Mouse (Mus musculus): Measurements from ENCODE around the gene 9530053A07Rik. TPM values are rescaled to one million over a fixed set of nuclear protein-coding genes. Genes with fewer than 3 reads are reported as not detected.
A peak's percentile ranks its signal among the peaks of the same experiment; 100 is the strongest.

9530053A07Rik gene
- polyA plus RNA-seq, 1 experiment from 2014 or later = 0.13 TPM

DNA sequence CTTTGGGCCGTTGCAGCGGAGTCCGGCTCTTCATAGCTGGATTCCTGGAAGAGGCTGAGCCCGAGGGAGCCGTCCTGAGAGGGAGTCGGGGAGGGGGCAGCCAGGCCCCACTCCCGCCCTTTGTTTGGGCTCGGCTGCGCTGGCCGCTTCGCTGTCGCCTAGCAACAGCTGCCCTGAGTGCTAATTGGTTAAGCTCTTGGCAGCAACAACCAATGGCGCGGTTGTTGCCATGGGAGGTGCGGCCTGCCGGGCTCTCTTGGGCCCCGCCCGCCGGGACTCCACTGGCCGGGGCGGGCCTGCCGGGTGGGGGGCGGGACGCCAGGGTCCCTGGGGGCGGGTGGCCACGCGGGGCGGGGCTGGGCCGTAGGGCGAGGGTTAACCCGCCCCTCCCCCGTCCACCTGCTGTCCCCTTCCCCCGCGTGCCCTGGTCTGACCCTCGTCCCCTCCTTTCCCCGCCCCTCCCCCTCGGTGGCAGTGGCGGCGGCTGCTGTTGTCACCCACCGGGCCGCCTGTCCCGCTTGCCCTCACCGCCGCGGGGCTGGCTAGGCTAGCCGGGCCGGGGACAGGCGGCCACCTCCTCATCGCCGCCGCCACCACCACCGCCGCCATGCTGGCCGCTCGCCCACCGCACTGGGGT lies 50.6 kb downstream of the 9530053A07Rik start:
- ATAC-seq (ENCODE audit: low FRiP score, low read depth) = peak; percentile 93
- peak overlapping the region; percentile 64 for H3K4me2 ChIP-seq
- under 1% methylated on average over 36 of the region's 56 CpGs for WGBS

DNA sequence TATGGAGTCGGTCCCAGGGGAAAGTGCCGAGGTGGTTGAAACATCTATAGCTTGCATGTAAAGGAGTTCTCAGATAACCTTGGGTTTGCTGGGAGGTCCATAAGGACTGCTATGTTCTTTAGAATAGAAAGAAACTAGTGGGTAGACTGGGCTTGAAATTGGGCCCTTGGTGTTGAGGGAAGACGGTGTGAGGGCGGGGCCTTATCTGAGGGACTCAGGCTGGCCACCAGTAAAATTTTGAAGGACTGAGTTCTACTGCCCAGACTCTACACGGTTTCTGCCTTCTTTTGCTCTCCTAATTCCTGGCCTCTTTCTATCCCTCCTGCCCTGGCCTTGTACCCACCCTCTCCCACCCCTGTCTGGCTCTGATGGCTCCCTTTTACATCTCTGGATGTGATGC lies 51.6 kb downstream of the 9530053A07Rik start:
- 73% methylated on average over 5 of the region's 5 CpGs for WGBS
- peaks cover 65% of the 10 kb centered on the region for H3K36me3 ChIP-seq

More for the DNA sequence above, 50.6 kb downstream of the 9530053A07Rik start:
- H3K9ac ChIP-seq = peak overlapping the region; percentile 95
- no peaks in the 10 kb centered on the region for H3K9me3 ChIP-seq
- H3K27ac ChIP-seq (replicated peaks) = peak overlapping the region; percentile 98
- H3K27me3 ChIP-seq = no peaks in the 10 kb centered on the region
- H3K4me3 ChIP-seq = peak overlapping the region; percentile 100
- peaks cover 60% of the 10 kb centered on the region for H3K36me3 ChIP-seq
- H3K4me1 ChIP-seq (replicated peaks) = peaks cover 13% of the 10 kb centered on the region

DNA sequence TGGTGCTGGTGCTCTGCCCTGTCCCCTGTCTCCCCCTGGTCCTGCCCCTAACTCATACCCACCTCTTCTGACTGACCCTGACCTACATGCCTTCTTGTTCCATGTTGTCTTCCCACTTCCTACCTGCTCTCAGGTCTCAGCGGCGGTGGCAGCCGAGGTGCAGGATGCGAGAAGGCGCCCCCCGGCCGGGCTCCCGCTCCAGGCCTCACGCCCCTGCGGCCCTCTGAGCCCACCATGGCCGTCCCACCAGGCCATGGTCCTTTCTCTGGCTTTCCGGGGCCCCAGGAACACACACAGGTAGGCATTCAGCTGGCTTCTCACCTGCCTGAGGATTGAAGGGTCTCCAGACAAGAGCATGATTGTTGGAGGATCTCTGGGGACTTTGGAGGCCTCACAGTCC lies 52.1 kb downstream of the 9530053A07Rik start:
- Histone ChIP-seq H3K9me3 (no peaks in the 10 kb centered on the region), H3K4me3 (no peak overlapping the region), H3K27ac (replicated peaks) (no peak overlapping the region), H3K4me2 (peak overlapping the region; percentile 64), H3K27me3 (no peaks in the 10 kb centered on the region), H3K36me3 (peaks cover 68% of the 10 kb centered on the region), H3K4me1 (replicated peaks) (peaks cover 13% of the 10 kb centered on the region), H3K9ac (no peak overlapping the region)
- ATAC-seq (ENCODE audit: low FRiP score, low read depth) = no peak
- WGBS = 96% methylated on average over 12 of the region's 12 CpGs

More for the DNA sequence above, 51.6 kb downstream of the 9530053A07Rik start:
- Histone ChIP-seq H3K9ac (peak overlapping the region; percentile 95), H3K4me1 (replicated peaks) (peaks cover 13% of the 10 kb centered on the region), H3K9me3 (no peaks in the 10 kb centered on the region), H3K4me2 (peak overlapping the region; percentile 64), H3K27me3 (no peaks in the 10 kb centered on the region), H3K27ac (replicated peaks) (peak overlapping the region; percentile 98), H3K4me3 (peak overlapping the region; percentile 100)
- no peak for ATAC-seq (ENCODE audit: low FRiP score, low read depth)

DNA sequence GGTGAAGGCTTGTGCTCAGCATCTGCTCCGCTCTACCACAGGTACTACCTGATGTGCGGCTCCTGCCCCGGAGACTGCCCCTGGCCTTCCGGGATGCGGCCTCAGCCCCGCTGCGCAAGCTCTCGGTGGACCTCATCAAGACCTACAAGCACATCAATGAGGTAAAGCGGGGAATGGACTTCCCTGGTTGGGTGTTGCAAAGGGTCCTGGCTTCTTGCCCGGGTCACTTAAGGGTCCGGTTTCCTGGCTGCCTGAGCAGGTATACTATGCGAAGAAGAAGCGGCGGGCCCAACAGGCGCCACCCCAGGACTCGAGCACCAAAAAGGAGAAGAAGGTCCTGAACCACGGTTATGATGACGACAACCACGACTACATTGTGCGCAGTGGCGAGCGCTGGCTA lies 53.1 kb downstream of the 9530053A07Rik start:
- Histone ChIP-seq H3K9me3 (no peaks in the 10 kb centered on the region), H3K27me3 (no peaks in the 10 kb centered on the region), H3K4me1 (replicated peaks) (peaks cover 13% of the 10 kb centered on the region), H3K27ac (replicated peaks) (no peak overlapping the region), H3K4me3 (no peak overlapping the region), H3K36me3 (peaks cover 72% of the 10 kb centered on the region), H3K4me2 (no peak overlapping the region), H3K9ac (no peak overlapping the region)
- WGBS = 96% methylated on average over 22 of the region's 22 CpGs
- ATAC-seq (ENCODE audit: low FRiP score, low read depth) = no peak

DNA sequence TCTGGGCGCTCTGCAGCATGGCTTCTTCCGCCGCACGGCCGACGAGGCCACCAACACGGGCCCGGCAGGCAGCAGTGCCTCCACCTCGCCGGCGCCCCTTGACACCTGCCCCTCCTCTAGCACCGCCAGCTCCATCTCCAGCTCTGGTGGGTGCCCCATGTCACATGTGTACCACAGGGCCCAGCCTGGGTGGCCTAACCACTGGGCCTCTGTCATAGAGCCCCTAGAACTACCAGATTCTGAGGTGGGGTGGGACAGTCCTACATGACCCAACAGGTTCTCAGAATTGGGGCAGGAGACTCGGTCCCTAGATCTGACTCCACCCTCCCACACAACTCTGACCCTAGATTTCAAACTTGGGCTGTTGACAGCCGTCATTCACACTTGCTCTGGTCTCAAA lies 56.6 kb downstream of the 9530053A07Rik start:
- WGBS = 91% methylated on average over 14 of the region's 14 CpGs
- H3K36me3 ChIP-seq = peaks cover 90% of the 10 kb centered on the region
- no peak overlapping the region for H3K27ac ChIP-seq (replicated peaks)
- H3K27me3 ChIP-seq = no peaks in the 10 kb centered on the region
- no peak for ATAC-seq (ENCODE audit: low FRiP score, low read depth)
- H3K9me3 ChIP-seq = no peaks in the 10 kb centered on the region
- H3K4me1 ChIP-seq (replicated peaks) = peaks cover 7% of the 10 kb centered on the region
- no peak overlapping the region for H3K9ac ChIP-seq
- H3K4me3 ChIP-seq = no peak overlapping the region
- no peak overlapping the region for H3K4me2 ChIP-seq

DNA sequence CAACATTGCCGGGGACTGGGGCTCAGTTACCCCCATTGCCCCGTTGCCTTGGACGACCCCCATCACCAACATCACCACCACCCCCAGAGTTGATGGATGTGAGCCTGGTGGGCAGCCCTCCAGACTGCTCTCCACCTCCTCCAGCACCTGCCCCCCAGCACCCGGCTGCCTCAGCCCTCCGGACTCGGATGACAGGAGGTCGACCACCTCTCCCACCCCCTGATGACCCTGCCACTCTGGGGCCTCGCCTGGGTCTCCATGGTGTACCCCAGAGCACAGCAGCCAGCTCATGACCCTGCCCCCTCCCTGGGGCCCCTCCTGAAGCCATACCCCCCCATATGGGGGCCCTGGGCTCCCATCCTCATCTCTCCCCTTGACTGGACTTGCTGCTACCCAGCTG lies 57.4 kb downstream of the 9530053A07Rik start:
- ATAC-seq (ENCODE audit: low FRiP score, low read depth) = no peak
- H3K36me3 ChIP-seq = peaks cover 91% of the 10 kb centered on the region
- no peak overlapping the region for H3K27ac ChIP-seq (replicated peaks)
- 0 out of 2 replicates have a peak, but pooled peaks cover under 1% of the 10 kb centered on the region for H3K4me1 ChIP-seq (replicated peaks)
- H3K4me2 ChIP-seq = no peak overlapping the region
- WGBS = 96% methylated on average over 8 of the region's 8 CpGs
- no peak overlapping the region for H3K4me3 ChIP-seq
- H3K9ac ChIP-seq = no peak overlapping the region
- no peaks in the 10 kb centered on the region for H3K9me3 ChIP-seq
- H3K27me3 ChIP-seq = no peaks in the 10 kb centered on the region

DNA sequence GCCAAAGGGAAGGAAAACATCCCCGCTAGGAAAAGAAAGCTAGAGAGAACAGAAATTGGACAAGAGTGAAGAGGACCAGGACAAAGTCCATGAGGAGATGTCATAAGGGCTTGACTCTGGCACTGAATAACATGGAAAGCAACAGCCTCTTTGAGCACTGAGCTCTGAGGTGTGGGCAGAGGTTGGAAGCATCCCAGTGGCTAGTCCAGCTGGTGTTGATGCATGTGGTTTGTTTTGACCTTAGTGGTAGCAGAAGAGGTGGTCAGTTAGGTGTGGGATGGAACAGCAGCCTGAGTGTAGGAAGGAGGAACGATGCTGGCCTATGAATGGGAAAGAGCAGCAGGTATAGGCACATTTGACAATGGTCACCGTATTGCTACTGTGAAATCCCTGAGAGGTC lies 62.2 kb downstream of the 9530053A07Rik start:
- H3K4me1 ChIP-seq (replicated peaks) = no peaks in the 10 kb centered on the region
- H3K36me3 ChIP-seq = peaks cover 70% of the 10 kb centered on the region
- no peak overlapping the region for H3K27ac ChIP-seq (replicated peaks)
- WGBS = 88% methylated on average over 3 of the region's 3 CpGs
- H3K4me3 ChIP-seq = no peak overlapping the region
- no peak for ATAC-seq (ENCODE audit: low FRiP score, low read depth)
- no peak overlapping the region for H3K4me2 ChIP-seq
- H3K9ac ChIP-seq = no peak overlapping the region
- no peaks in the 10 kb centered on the region for H3K9me3 ChIP-seq
- no peaks in the 10 kb centered on the region for H3K27me3 ChIP-seq

DNA sequence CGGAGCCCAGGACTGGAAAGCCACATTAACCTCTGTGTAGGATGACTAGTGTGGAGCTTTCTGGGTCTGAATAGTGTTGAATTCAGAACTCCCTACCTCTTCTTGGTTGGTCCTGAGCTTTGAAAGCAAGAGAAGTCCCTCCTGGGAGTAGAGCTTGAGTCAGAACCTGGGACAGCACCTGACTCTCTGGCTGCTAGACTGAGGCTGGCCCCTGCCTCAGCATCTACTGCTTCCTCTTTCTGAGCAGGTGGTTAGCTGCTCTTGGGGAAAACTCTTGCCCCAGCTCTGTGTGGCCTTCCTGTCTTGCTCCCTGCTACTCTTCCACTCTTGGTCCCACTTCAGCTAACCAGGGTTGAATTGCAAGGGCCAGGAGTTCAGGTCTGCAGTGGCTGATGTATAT lies 62.6 kb downstream of the 9530053A07Rik start:
- H3K4me3 ChIP-seq = no peak overlapping the region
- H3K27me3 ChIP-seq = no peaks in the 10 kb centered on the region
- no peaks in the 10 kb centered on the region for H3K4me1 ChIP-seq (replicated peaks)
- 95% methylated on average over 1 of the region's 1 CpGs for WGBS
- no peak overlapping the region for H3K9ac ChIP-seq
- H3K36me3 ChIP-seq = peaks cover 66% of the 10 kb centered on the region
- H3K4me2 ChIP-seq = no peak overlapping the region
- H3K27ac ChIP-seq (replicated peaks) = no peak overlapping the region
- ATAC-seq (ENCODE audit: low FRiP score, low read depth) = no peak
- no peaks in the 10 kb centered on the region for H3K9me3 ChIP-seq

DNA sequence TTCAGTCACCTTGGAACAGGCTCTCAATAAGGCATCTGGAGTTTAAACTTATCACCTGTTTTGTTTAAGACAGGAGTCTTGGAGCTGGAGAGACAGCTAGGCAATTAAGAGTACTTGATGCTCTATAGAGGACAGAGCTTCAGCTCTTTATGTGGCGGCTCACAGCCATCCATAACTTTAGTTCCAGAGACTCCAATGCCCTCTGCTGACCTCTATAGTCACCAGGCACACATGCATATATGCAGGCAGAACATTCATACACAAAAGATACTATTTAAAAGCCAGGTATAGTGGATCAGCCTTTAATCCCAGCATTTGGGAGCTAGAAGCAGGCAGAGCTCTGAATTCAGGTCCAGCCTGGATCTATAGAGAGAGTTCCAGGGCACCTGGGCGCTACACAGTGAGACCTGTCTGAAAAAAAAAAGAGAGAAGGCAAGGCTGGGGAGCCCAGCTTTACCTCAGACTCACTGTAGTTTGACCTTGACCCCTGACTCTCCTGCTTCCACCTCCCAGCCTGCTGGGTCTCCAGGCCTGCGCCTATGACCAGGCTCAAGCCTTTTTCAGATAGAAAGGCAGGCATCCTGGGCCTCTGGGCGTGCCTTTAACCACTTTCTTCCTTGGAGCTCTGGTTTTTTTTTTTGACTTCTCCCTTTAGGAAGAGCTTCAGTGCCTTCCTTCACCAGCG lies 66.3 kb downstream of the 9530053A07Rik start:
- ATAC-seq (ENCODE audit: low FRiP score, low read depth) = no peak
- Histone ChIP-seq H3K4me2 (no peak overlapping the region), H3K4me1 (replicated peaks) (no peaks in the 10 kb centered on the region), H3K9ac (no peak overlapping the region), H3K27ac (replicated peaks) (no peak overlapping the region), H3K27me3 (no peaks in the 10 kb centered on the region), H3K9me3 (no peaks in the 10 kb centered on the region), H3K4me3 (no peak overlapping the region), H3K36me3 (peaks cover 38% of the 10 kb centered on the region)
- WGBS = 87% methylated on average over 5 of the region's 5 CpGs

DNA sequence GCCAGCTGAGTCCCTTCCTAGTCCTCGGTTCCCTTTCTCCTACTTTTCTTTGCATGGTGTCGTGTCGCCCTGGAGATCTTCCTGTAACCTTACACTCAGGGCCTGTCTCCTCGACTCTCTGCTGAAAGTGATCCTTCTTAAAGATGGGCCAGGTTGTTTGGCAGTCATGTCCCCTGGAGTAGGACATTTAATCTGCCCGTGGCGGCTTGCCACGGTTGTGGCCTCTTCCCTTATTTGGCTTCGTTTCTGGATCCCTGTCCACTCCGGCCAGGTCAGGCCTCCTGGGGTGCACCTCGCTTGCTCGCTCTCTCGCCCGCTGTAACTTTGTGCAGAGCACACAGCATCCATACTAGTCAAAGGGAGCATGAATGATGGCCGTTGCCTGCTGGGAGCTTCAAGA lies 67.3 kb downstream of the 9530053A07Rik start:
- Histone ChIP-seq H3K36me3 (peaks cover 31% of the 10 kb centered on the region), H3K4me3 (no peak overlapping the region), H3K9me3 (no peaks in the 10 kb centered on the region), H3K27me3 (no peaks in the 10 kb centered on the region), H3K27ac (replicated peaks) (no peak overlapping the region), H3K4me2 (no peak overlapping the region), H3K9ac (no peak overlapping the region), H3K4me1 (replicated peaks) (no peaks in the 10 kb centered on the region)
- 56% methylated on average over 14 of the region's 14 CpGs for WGBS
- ATAC-seq (ENCODE audit: low FRiP score, low read depth) = no peak

DNA sequence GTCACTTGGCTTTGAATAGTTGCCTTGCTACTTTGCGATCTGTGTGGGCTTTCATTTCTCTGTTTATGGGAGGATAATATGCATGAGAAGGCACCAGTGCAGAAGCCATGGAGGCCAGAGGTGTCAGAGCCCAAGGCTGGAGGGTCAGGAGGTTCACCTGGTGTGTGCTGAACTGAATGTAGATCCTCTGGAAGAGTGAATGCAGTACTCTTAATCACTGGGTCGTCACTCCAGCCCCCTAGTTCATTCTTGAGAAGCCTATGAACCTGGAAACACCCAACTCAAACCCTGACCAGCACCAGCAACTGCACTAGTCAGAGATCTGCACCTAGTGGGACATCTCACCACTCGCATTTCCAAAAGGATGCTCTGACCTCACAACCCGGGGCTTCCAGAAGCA lies 69.8 kb downstream of the 9530053A07Rik start:
- no peak overlapping the region for H3K9ac ChIP-seq
- no peak overlapping the region for H3K4me2 ChIP-seq
- no peaks in the 10 kb centered on the region for H3K27me3 ChIP-seq
- 72% methylated on average over 4 of the region's 4 CpGs for WGBS
- no peak overlapping the region for H3K27ac ChIP-seq (replicated peaks)
- H3K36me3 ChIP-seq = peaks cover 12% of the 10 kb centered on the region
- no peak for ATAC-seq (ENCODE audit: low FRiP score, low read depth)
- H3K4me1 ChIP-seq (replicated peaks) = no peaks in the 10 kb centered on the region
- no peaks in the 10 kb centered on the region for H3K9me3 ChIP-seq
- no peak overlapping the region for H3K4me3 ChIP-seq

DNA sequence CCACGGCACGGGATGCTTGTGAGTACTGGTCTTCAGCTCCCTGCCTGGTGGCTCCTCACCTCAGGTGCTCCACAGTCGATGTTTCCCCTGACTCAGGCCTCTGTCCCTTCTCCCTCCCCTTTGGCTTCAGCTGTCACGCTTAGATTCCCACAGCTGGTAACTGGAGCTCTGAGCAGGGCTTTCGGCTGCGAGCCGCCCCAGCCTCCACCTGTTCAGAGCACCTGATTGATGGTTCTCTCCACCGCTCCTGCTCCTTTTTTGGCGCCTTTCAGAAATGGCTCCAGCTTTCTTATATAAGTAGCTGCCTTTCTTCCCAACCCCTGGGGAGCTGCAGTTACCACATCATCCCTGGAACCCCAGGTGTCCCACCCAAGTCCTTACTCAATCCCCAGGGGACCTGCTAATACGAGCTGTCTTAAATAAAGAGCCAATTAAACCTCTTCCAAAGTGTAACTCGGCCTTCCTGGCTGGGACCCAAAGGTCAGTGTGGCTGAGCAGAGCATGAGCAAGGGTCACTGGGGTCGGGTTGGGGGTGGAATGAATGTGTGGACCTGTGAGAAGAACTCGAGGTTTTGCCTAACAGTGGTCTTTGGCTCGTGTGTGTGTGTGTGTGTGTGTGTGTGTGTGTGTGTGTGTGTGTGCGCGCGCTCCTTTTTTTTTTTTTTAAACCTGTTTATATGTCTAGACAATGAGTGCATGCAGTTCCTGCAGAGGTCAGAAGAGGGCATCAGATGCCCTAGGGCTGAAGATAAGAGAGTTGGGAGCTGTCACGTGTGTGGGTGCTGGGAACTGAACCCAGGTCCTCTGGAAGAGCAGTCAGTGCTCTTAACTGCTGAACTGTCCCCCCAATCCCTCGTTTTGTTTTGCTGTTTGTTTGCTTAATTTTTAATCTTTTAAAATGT lies 74.2 kb downstream of the 9530053A07Rik start:
- WGBS = 65% methylated on average over 19 of the region's 19 CpGs
- ATAC-seq (ENCODE audit: low FRiP score, low read depth) = no peak
- H3K36me3 ChIP-seq = no peaks in the 10 kb centered on the region; the same call in 1 of the 2 replicates
- no peak overlapping the region for H3K27ac ChIP-seq (replicated peaks)
- no peak overlapping the region for H3K4me2 ChIP-seq
- H3K4me3 ChIP-seq = no peak overlapping the region
- H3K4me1 ChIP-seq (replicated peaks) = 0 out of 2 replicates have a peak, but pooled peaks cover 2% of the 10 kb centered on the region
- no peaks in the 10 kb centered on the region for H3K27me3 ChIP-seq
- H3K9me3 ChIP-seq = no peaks in the 10 kb centered on the region
- H3K9ac ChIP-seq = no peak overlapping the region
